Mouse (Mus musculus) frontal cortex, postnatal 10 days (tissue): ENCODE data around the gene Pid1.
A peak's percentile ranks its signal among the peaks of the same experiment; 100 is the strongest.

Source experiments
- DNase-seq, 2 experiments: peaks; one replicate each; pipeline ENCODE4 v3.0.0; 2022; ENCODE audit warnings: low spot score in 2 of 2, mixed read lengths in 1 of 2

The Pid1 gene

GRCm38 (mm10) chr1:84363967-84364366, at the start of gene Pid1:
Gene Pid1, minus strand, starts transcription at chr1:84364180.
- peak in 1 of 2 experiments; percentile 4 for DNase-seq

- DNase-seq = no peak
Measured at GRCm38 (mm10) chr1:84409514-84409913, 45.5 kb upstream of the Pid1 start.

GRCm38 (mm10) chr1:84408873-84409272, 44.9 kb upstream of the Pid1 start:
- no peak for DNase-seq

DNA sequence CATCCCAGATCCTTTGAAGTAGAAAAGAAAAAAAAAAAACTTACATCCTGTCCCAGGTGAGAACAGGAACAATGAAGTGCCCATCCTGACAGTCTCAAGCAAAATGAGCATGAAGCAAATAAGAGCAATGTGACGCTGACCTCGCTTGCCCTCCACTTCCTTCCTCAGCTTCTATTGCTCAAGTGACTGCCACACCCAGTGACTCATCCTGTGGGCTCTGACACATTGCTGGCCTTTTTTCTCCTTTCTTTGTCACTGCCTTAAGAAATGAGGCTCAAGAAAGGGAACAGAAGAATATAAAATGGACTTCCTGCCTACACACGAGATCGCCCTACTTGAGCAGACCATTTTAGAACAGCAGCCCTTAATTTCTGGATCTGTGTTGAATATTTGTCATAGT, 42.9 kb upstream of the Pid1 start:
- no peak for DNase-seq

- no peak for DNase-seq
Measured at GRCm38 (mm10) chr1:84405551-84406290, 41.7 kb upstream of the Pid1 start.

- DNase-seq = no peak
Measured at GRCm38 (mm10) chr1:84404880-84405279, 40.9 kb upstream of the Pid1 start.

DNA sequence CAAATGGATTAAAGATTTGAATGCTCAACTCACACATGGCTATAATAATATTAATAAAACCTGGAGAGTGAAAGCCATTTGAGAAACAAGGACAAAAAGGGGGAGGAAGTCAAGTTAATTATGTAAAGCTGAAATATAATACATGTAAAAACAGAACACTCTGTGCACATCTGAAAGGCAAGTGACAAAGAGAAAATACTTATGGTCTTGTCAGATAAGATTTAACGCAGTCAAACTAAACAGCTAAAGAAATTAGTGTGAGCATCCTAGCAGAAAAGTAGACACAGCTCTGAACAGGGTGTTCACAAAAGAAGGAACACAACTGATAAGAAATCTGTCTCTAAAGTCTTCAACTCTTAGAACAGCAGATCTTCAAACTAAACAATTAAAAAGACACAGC, 38.2 kb upstream of the Pid1 start:
- no peak for DNase-seq

DNA sequence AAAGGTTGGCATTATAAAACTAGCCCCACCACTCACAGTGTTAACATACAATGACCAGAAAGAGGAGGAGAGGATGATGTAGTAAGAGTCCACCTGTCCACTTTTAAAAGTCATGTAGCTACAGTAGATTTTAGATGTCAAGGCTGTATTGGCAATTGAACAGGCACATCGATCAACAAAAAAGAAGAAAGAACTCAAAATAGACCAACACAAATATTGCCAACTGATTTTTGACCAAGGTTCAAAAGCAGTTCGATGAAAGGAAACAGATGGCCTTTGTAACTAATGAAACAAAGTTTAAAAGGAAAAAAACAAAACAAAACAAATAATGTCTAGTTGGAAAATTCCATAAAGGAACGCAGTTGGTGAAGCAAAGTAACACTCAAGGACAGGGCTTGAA, 35.7 kb upstream of the Pid1 start:
- DNase-seq = no peak

- DNase-seq = no peak
Measured at GRCm38 (mm10) chr1:84399118-84399517, 35.1 kb upstream of the Pid1 start.

- no peak for DNase-seq
Measured at GRCm38 (mm10) chr1:84396787-84397186, 32.8 kb upstream of the Pid1 start.

DNA sequence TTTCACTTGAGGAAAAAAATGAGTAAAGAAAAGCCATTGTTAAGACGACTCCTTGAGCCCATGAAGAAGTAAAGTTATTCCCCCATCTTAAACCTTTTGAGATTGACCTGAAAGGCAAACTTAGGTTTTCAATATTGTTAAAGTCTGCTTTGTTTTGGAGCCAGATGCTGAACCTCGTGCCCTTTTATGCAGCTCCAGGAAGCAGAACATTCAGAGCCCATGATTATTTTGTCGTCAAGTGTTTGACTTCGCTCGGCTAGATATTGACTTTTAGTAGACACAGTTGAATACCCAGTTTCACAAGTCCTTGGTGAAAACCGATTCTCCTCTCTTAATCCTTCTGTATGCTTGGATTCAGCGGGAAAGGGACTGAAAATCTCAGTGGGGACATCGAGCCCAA, 31.9 kb upstream of the Pid1 start:
- DNase-seq = no peak

DNA sequence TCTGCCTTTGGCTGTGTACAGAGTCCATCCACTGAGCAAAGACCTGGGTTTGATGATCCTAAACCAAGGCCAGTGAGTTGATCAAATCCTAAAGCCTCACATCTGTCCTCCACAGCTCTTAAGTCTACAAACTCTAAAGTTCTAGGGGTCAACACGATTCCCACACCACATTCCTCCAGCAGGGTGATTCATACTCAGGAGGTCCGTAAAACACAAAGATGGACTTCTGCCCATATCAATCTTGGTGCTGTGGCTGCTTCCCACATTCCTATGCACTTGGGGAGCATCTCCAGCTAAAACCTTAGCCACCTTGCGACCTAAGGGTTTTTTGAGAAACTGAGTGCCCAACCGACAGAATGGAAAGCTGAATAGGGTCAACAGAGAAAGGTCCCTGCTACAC, 27.0 kb upstream of the Pid1 start:
- no peak for DNase-seq

- DNase-seq = peak in 1 of 2 experiments; percentile 27
Measured at GRCm38 (mm10) chr1:84387616-84388015, 23.6 kb upstream of the Pid1 start.

DNA sequence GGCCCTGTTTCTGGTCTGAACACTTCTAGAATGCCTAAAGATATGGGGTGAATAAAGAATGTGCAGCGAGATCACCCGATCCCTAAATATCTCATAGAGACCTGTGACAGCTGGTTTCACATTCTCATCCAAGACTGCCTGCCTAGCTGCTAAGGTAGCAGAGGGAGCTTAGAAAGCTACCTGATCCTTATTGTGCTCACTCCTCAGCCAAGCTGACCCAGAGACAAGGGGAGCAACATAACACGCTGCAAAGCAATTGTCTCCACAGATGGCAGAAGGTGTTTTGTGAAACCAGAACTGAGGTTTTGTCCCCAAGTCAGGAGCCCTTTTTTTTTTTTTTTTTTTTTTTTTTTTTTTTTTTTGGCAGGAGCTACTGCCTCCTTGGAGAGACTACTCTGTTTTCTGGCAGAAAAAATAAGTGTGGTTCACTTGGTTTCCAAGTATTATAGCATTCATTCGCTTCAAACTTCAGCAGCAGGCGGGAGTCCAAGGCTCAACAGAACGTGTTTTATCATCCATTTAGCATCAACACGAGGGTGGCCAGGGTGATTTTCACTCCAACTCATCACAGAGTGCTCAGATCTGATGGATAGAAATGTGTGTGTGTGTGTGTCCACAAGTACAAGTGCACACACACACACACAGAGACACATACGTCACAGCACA, 22.6 kb upstream of the Pid1 start:
- peak in 1 of 2 experiments; percentile 31 for DNase-seq

DNA sequence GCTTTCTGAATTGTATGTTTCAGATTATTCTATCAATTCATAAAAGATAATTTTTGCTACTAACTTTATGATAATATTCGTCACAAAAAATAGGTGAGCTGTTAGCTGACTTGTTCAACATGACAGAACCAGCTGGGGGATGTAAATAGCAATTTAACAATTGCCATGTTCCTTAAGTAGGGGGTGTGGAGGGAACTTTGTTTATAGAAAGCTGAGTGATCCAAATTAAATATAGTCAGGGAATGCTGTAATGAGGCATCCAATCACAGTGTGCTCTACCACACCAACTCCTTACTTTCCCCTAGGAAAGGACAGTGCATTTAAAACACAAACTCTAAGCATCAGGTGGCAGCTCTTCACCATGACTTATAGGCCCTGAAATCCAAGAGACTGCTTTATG, 18.7 kb upstream of the Pid1 start:
- no peak for DNase-seq

DNA sequence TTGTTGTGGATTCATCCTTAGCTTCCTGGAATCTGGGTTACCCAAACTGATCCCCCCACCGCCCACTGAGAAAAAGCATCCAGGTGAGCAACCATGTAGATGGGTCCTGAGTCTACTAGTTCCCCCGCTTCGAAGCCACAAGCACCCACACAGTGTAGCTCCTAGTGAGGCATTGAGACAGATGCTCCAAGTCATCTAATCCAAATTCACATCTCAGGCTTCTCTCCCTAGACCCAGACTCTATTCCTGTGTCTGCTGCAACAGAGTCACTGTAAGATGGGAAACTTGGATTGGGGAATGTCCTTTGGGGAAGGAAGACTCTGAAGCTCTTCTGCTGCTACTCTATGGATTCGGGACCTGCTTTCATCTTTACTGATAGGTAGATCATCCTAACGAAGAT, 18.1 kb upstream of the Pid1 start:
- DNase-seq = no peak

- DNase-seq = no peak
Measured at GRCm38 (mm10) chr1:84380895-84381294, 16.9 kb upstream of the Pid1 start.

DNA sequence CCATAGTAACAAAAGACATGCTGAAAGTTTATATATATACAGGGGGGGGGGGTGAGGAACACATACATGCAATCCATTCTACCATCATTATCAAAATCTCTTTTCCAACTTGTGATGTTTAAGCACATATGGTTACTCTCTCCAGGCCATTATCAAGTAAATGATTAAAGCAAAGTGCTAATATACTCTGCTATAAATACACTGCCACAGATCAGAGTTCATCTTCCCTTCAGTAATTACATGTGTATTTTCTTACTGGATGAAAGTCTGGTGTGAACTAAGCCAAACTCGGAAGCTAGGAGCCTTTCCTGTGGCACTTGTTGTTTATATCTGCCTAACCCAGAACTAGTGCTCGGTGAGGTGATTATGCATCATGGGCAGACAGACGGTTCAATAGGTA, 3.8 kb upstream of the Pid1 start:
- DNase-seq = no peak

DNA sequence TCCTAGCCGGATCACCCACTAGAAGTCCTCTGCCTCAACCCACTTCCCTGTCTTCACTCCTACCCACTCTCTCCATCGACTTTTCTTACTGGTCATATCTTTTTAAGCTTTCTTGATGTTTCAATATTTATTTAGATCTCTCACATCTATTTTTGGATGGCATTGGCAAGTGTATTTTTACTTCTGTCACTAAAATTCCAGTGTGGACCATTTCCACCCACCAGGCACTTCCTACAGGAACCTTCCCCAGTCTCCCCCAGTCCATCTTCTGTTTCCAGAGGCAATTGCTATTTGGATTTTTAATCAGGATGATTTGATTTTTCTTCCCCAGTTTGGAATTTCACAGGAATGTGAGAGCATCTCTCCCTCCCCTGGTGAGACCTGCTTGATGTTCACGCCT, 2.6 kb upstream of the Pid1 start:
- peak in 1 of 2 experiments; percentile 3 for DNase-seq

GRCm38 (mm10) chr1:84362709-84363617, 1.0 kb downstream of the Pid1 start:
- DNase-seq = peak in 1 of 2 experiments; percentile 2

GRCm38 (mm10) chr1:84362209-84362608, 1.8 kb downstream of the Pid1 start:
- DNase-seq = no peak

GRCm38 (mm10) chr1:84361389-84361788, 2.6 kb downstream of the Pid1 start:
- DNase-seq = peak in 1 of 2 experiments; percentile 2
